Mouse (Mus musculus) CH12.LX (cell line): ENCODE measurements at regions not wholly inside any gene's neighbourhood (a gene's known extent, or its start where the extent isn't known, plus 50 kb on each side); places are given as distances from the start of the nearest gene placed in this dataset.
"Not testable (repeated sequence)": the region's sequence is repeated elsewhere in the genome, so short reads cannot be mapped to it uniquely, and the experiment has no call there.

ENCODE experiments used
- DNase-seq: peaks from one replicate; pipeline ENCODE4 v3.0.0-alpha.2; 2013; ENCODE audit errors: extremely low read depth
- H3K27ac ChIP-seq: 2 replicates; pipeline ENCODE4 v1.5.1; 2012; ENCODE audit warnings: low read depth, mild to moderate bottlenecking, control low read depth, moderate library complexity; ENCODE audit not compliant: insufficient read depth
- H3K27me3 ChIP-seq: replicated peaks from 2 replicates; pipeline ENCODE3; 2012; ENCODE audit warnings: inconsistent platforms
- H3K36me3 ChIP-seq, 2 experiments: replicated peaks in 1 of 2; 2 replicates each; pipeline versions ENCODE3 to v1.6.1; 2012; ENCODE audit warnings: inconsistent platforms in 1 of 2, low read length in 1 of 2, mild to moderate bottlenecking in 1 of 2, mixed read lengths in 1 of 2, moderate library complexity in 1 of 2; ENCODE audit not compliant: control insufficient read depth in 1 of 2, insufficient read depth in 1 of 2
- H3K4me1 ChIP-seq, 2 experiments: 2 replicates each; pipeline ENCODE4 v1.6.1; 2012; ENCODE audit warnings: inconsistent platforms in 1 of 2, moderate library complexity in 1 of 2; ENCODE audit not compliant: insufficient read depth in 2 of 2, control insufficient read depth in 1 of 2
- H3K4me2 ChIP-seq: 2 replicates; pipeline ENCODE4 v1.6.1; 2012; ENCODE audit warnings: low read depth, mild to moderate bottlenecking, control low read depth; ENCODE audit not compliant: poor library complexity, insufficient read depth, severe bottlenecking
- H3K4me3 ChIP-seq, 3 experiments: fragments of 150-350 bp in 1 of 3; sonication (generic) in 1 of 3; replicated peaks in 1 of 3; 2 replicates each; pipeline versions ENCODE3 to v1.5.1; 2011 to 2012; ENCODE audit warnings: low read depth in 2 of 3, low read length in 2 of 3, mild to moderate bottlenecking in 2 of 3, moderate library complexity in 2 of 3, control low read depth in 1 of 3, improper control_type of control experiment in 1 of 3, inconsistent platforms in 1 of 3, mixed read lengths in 1 of 3; ENCODE audit not compliant: poor library complexity in 1 of 3
- H3K79me2 ChIP-seq: replicated peaks from 2 replicates; pipeline ENCODE4 v1.6.1; 2012; ENCODE audit warnings: mild to moderate bottlenecking, moderate library complexity; ENCODE audit not compliant: control insufficient read depth, poor library complexity, insufficient read depth, severe bottlenecking; ENCODE audit errors: extremely low read depth
- H3K9ac ChIP-seq: 2 replicates; pipeline ENCODE4 v1.6.1; 2012; ENCODE audit warnings: low read depth, mild to moderate bottlenecking, control low read depth, moderate library complexity; ENCODE audit not compliant: insufficient read depth
- H3K9me3 ChIP-seq: replicated peaks from 2 replicates; pipeline ENCODE3; 2012; ENCODE audit warnings: low read length, inconsistent platforms, mixed read lengths
- CHD1 ChIP-seq: IDR thresholded peaks from 2 replicates; pipeline ENCODE4 v1.6.1; 2012; ENCODE audit warnings: low read depth, low read length, improper control_type of control experiment, inconsistent platforms
- CHD2 ChIP-seq: IDR thresholded peaks from 2 replicates; pipeline ENCODE4 v1.6.1; 2011; ENCODE audit warnings: low read length, improper control_type of control experiment
- ELF1 ChIP-seq: IDR thresholded peaks from 2 replicates; pipeline ENCODE4 v1.6.1; 2014; ENCODE audit warnings: low read depth, mild to moderate bottlenecking, inconsistent platforms, low read length, improper control_type of control experiment
- GABPA ChIP-seq: IDR thresholded peaks from 2 replicates; pipeline ENCODE4 v1.6.1; 2012; ENCODE audit warnings: low read depth, low read length, improper control_type of control experiment, inconsistent platforms; ENCODE audit not compliant: insufficient replicate concordance
- MAX ChIP-seq: IDR thresholded peaks from 2 replicates; pipeline ENCODE4 v1.6.1; 2011; ENCODE audit warnings: low read length, improper control_type of control experiment
- MEF2A ChIP-seq: IDR thresholded peaks from 2 replicates; pipeline ENCODE4 v1.6.1; 2014; ENCODE audit warnings: low read depth, mild to moderate bottlenecking, inconsistent platforms, low read length, improper control_type of control experiment, borderline replicate concordance
- MXI1 ChIP-seq: IDR thresholded peaks from 2 replicates; pipeline ENCODE4 v1.6.1; 2011; ENCODE audit warnings: mild to moderate bottlenecking, low read depth, low read length, improper control_type of control experiment
- MYC ChIP-seq: IDR thresholded peaks from 2 replicates; pipeline ENCODE4 v1.6.1; 2011; ENCODE audit warnings: low read depth, mild to moderate bottlenecking, improper control_type of control experiment, low read length
- NRF1 ChIP-seq: IDR thresholded peaks from 2 replicates; pipeline ENCODE4 v1.6.1; 2014; ENCODE audit warnings: low read depth, mild to moderate bottlenecking, inconsistent platforms, low read length, improper control_type of control experiment, moderate library complexity
- POLR2AphosphoS2 ChIP-seq: IDR thresholded peaks from 2 replicates; pipeline ENCODE4 v1.6.1; 2011; ENCODE audit warnings: low read depth, low read length, improper control_type of control experiment
- USF2 ChIP-seq: conservative IDR thresholded peaks from 2 replicates; pipeline ENCODE4 v1.6.1; 2011; ENCODE audit warnings: low read depth, low read length, improper control_type of control experiment
- ZC3H11A ChIP-seq: IDR thresholded peaks from 2 replicates; pipeline ENCODE4 v1.6.1; 2012; ENCODE audit warnings: low read depth, mild to moderate bottlenecking, inconsistent platforms, low read length, improper control_type of control experiment
- dilution Hi-C: fragments of 300-500 bp; cut with MboI; formaldehyde crosslinking; loops from 2 replicates; pipeline ENCODE4 v1.14.3; 2020; ENCODE audit warnings: low sequenced_read_pairs; ENCODE audit not compliant: extremely low pct_unique_long_range_greater_than_20kb, extremely low pct_ligation_motif_present
- in situ Hi-C: fragments of 300-500 bp; cut with MboI; formaldehyde crosslinking; loops from 3 replicates; pipeline ENCODE4 v1.14.3; 2019; ENCODE audit warnings: low sequenced_read_pairs, low pct_ligation_motif_present, low pct_unique_long_range_greater_than_20kb, mixed read lengths

DNA sequence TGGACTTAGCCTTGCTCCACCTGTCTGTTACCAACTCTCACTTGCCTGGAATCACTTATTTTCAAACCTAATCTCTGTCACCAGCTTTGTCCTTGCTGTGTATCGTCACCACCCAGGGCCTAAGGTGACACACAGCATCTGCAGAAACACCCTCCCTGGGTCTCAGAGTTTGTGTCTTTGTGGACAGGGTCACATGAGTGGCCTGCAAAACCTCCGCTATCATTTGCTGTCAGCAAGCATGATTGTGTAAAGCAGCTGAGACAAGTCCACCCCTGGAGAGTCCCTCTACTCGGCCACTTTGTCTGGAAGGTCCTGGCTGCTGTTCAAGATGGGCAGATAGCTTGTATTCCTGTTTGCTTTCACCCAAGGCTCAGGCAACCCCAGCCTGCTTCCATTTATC is 205.7 kb upstream of the Lrfn2 start:
- TF ChIP-seq CHD1 = no peak
- H3K79me2 ChIP-seq = no peaks in the 10 kb centered on the region
- H3K4me3 ChIP-seq = no peak overlapping the region
- H3K27ac ChIP-seq = no peak overlapping the region
- in situ Hi-C loops = no loop called here
- H3K4me2 ChIP-seq = no peak overlapping the region
- no peak for DNase-seq
- H3K4me1 ChIP-seq = no peaks in the 10 kb centered on the region
- H3K27me3 ChIP-seq = no peaks in the 10 kb centered on the region
- dilution Hi-C loops = no loop called here
- H3K9ac ChIP-seq = no peak overlapping the region
- H3K9me3 ChIP-seq = peaks cover 81% of the 10 kb centered on the region
- H3K36me3 ChIP-seq = no peaks in the 10 kb centered on the region

DNA sequence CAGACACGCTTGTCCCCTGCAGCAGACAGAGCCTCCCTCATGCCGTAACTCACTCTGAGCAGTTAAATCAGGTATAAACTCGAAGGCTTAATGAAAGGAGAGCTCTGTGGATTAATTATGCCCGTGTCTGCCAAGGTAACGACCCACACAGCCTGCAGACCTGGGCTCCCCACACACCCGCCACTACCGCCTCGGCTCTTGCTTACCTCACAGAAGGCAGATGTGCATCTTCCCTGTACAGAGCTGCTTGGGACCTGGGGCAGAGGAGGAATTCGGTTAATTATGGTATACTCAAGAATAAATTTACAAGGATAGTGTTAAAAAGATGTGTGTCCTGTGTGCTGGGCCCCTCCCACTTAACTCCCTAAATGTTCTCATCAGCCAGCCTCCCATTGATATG is 198.4 kb upstream of the Lrfn2 start:
- Histone ChIP-seq H3K9ac (no peak overlapping the region), H3K27me3 (no peaks in the 10 kb centered on the region), H3K27ac (no peak overlapping the region), H3K4me3 (no peak overlapping the region), H3K36me3 (no peaks in the 10 kb centered on the region), H3K4me1 (no peaks in the 10 kb centered on the region), H3K4me2 (no peak overlapping the region), H3K79me2 (no peaks in the 10 kb centered on the region), H3K9me3 (peaks cover 81% of the 10 kb centered on the region)
- DNase-seq = no peak
- dilution Hi-C loops = no loop called here
- in situ Hi-C loops = no loop called here
- TF ChIP-seq NRF1 (no peak), ELF1 (no peak), ZC3H11A (no peak), MXI1 (no peak), USF2 (no peak), GABPA (no peak), MEF2A (no peak), POLR2AphosphoS2 (no peak), CHD2 (no peak), MYC (no peak), MAX (no peak)
- TF ChIP-seq, all 38 proteins: peak for 0

DNA sequence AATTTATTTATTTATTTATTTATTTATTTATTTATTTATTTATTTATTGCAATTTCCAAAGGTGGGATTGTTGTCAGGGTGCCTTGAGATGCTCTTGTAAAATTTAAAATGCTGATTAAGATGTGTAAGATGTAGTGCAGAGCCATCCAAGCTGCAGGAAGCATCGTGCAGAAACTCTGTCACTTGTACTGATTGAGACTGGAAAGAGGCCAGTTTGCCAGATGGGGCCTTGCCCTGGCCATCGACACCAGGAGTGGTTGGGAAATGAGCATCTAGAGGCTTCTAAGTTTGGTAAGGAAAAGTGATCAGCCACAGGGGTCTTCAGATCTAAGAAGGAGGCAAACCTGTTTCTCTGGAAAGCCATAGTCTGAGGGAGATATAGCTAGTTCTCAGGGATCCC is 195.0 kb upstream of the Lrfn2 start:
- DNase-seq, H3K9ac ChIP-seq, H3K27me3 ChIP-seq, H3K36me3 ChIP-seq, dilution Hi-C loops, H3K4me2 ChIP-seq, H3K4me1 ChIP-seq, H3K27ac ChIP-seq, H3K79me2 ChIP-seq, in situ Hi-C loops, H3K4me3 ChIP-seq: not testable (repeated sequence)
- peaks cover 88% of the 10 kb centered on the region for H3K9me3 ChIP-seq
